Mouse (Mus musculus): ENCODE measurements around the gene Dpp7. TPM values are rescaled to one million over a fixed set of nuclear protein-coding genes. Genes with fewer than 3 reads are reported as not detected.
A peak's percentile ranks its signal among the peaks of the same experiment; 100 is the strongest.

The Dpp7 gene
- polyA plus RNA-seq, 1 experiment: 29.4 TPM

- Histone ChIP-seq H3K4me3 (ENCODE audit: low read depth, low read length) (peak overlapping the region; percentile 90), H3K36me3 (ENCODE audit: control insufficient read depth, insufficient read depth, low read length, poor library complexity, severe bottlenecking) (no peaks in the 10 kb centered on the region), H3K27me3 (ENCODE audit: control insufficient read depth, insufficient read depth, low read length, poor library complexity, severe bottlenecking) (no peaks in the 10 kb centered on the region), H3K9me3 (replicated peaks; ENCODE audit: control insufficient read depth, insufficient read depth, low read length, poor library complexity, severe bottlenecking) (no peaks in the 10 kb centered on the region), H3K27ac (ENCODE audit: insufficient read depth, low read length) (no peak overlapping the region), H3K4me1 (ENCODE audit: control insufficient read depth, insufficient read depth, low read length) (no peaks in the 10 kb centered on the region), H3K9ac (ENCODE audit: low read depth, poor library complexity, severe bottlenecking) (peak overlapping the region; percentile 39)
- TF ChIP-seq EP300 (IDR thresholded peaks at IDR 0.05; ENCODE audit: insufficient read depth, low read depth, low read length) (no peak), POLR2A (IDR thresholded peaks at IDR 0.05; ENCODE audit: insufficient read depth, low read length) (no peak)
These were observed 45.2 kb downstream of the Dpp7 start for GRCm38 (mm10) chr2:25310969-25311368.

GRCm38 (mm10) chr2:25310180-25310579, 46.0 kb downstream of the Dpp7 start:
- no peaks in the 10 kb centered on the region for H3K9me3 ChIP-seq (replicated peaks; ENCODE audit: control insufficient read depth, insufficient read depth, low read length, poor library complexity, severe bottlenecking)
- H3K36me3 ChIP-seq (ENCODE audit: control insufficient read depth, insufficient read depth, low read length, poor library complexity, severe bottlenecking): no peaks in the 10 kb centered on the region
- TF ChIP-seq CTCF (IDR thresholded peaks at IDR 0.05; ENCODE audit: low read depth, low read length) (no peak), POLR2A (IDR thresholded peaks at IDR 0.05; ENCODE audit: insufficient read depth, low read length) (no peak), EP300 (IDR thresholded peaks at IDR 0.05; ENCODE audit: insufficient read depth, low read depth, low read length) (no peak)
- H3K4me3 ChIP-seq (ENCODE audit: low read depth, low read length): peak overlapping the region; percentile 51
- no peak overlapping the region for H3K27ac ChIP-seq (ENCODE audit: insufficient read depth, low read length)
- no peak overlapping the region for H3K9ac ChIP-seq (ENCODE audit: low read depth, poor library complexity, severe bottlenecking)
- H3K27me3 ChIP-seq (ENCODE audit: control insufficient read depth, insufficient read depth, low read length, poor library complexity, severe bottlenecking): no peaks in the 10 kb centered on the region
- H3K4me1 ChIP-seq (ENCODE audit: control insufficient read depth, insufficient read depth, low read length): no peaks in the 10 kb centered on the region

GRCm38 (mm10) chr2:25305587-25306359, 50.4 kb downstream of the Dpp7 start:
- Histone ChIP-seq H3K36me3 (ENCODE audit: control insufficient read depth, insufficient read depth, low read length, poor library complexity, severe bottlenecking) (no peaks in the 10 kb centered on the region), H3K4me3 (ENCODE audit: low read depth, low read length) (peak overlapping the region; percentile 54; the same call in 1 of the 2 replicates), H3K9ac (ENCODE audit: low read depth, poor library complexity, severe bottlenecking) (no peak overlapping the region), H3K4me1 (ENCODE audit: control insufficient read depth, insufficient read depth, low read length) (no peaks in the 10 kb centered on the region), H3K27ac (ENCODE audit: insufficient read depth, low read length) (no peak overlapping the region), H3K27me3 (ENCODE audit: control insufficient read depth, insufficient read depth, low read length, poor library complexity, severe bottlenecking) (no peaks in the 10 kb centered on the region), H3K9me3 (replicated peaks; ENCODE audit: control insufficient read depth, insufficient read depth, low read length, poor library complexity, severe bottlenecking) (no peaks in the 10 kb centered on the region)
- TF ChIP-seq EP300 (IDR thresholded peaks at IDR 0.05; ENCODE audit: insufficient read depth, low read depth, low read length) (no peak), CTCF (IDR thresholded peaks at IDR 0.05; ENCODE audit: low read depth, low read length) (no peak), POLR2A (IDR thresholded peaks at IDR 0.05; ENCODE audit: insufficient read depth, low read length) (no peak)

- H3K36me3 ChIP-seq (ENCODE audit: control insufficient read depth, insufficient read depth, low read length, poor library complexity, severe bottlenecking): no peaks in the 10 kb centered on the region
- H3K9me3 ChIP-seq (replicated peaks; ENCODE audit: control insufficient read depth, insufficient read depth, low read length, poor library complexity, severe bottlenecking): no peaks in the 10 kb centered on the region
- H3K4me3 ChIP-seq (ENCODE audit: low read depth, low read length): peak overlapping the region; percentile 54
- TF ChIP-seq CTCF (IDR thresholded peaks at IDR 0.05; ENCODE audit: low read depth, low read length): no peak
- TF ChIP-seq POLR2A (IDR thresholded peaks at IDR 0.05; ENCODE audit: insufficient read depth, low read length): no peak
- no peak for TF ChIP-seq EP300 (IDR thresholded peaks at IDR 0.05; ENCODE audit: insufficient read depth, low read depth, low read length)
- no peaks in the 10 kb centered on the region for H3K27me3 ChIP-seq (ENCODE audit: control insufficient read depth, insufficient read depth, low read length, poor library complexity, severe bottlenecking)
- H3K27ac ChIP-seq (ENCODE audit: insufficient read depth, low read length): no peak overlapping the region
- H3K9ac ChIP-seq (ENCODE audit: low read depth, poor library complexity, severe bottlenecking): no peak overlapping the region
- H3K4me1 ChIP-seq (ENCODE audit: control insufficient read depth, insufficient read depth, low read length): no peaks in the 10 kb centered on the region
These were observed 51.3 kb downstream of the Dpp7 start for GRCm38 (mm10) chr2:25304657-25305541.

- Histone ChIP-seq H3K4me3 (ENCODE audit: low read depth, low read length) (no peak overlapping the region), H3K27me3 (ENCODE audit: control insufficient read depth, insufficient read depth, low read length, poor library complexity, severe bottlenecking) (no peaks in the 10 kb centered on the region), H3K27ac (ENCODE audit: insufficient read depth, low read length) (no peak overlapping the region)
These were observed 52.1 kb downstream of the Dpp7 start for GRCm38 (mm10) chr2:25303931-25304656.

More at GRCm38 (mm10) chr2:25303931-25304656, 52.1 kb downstream of the Dpp7 start:
- no peaks in the 10 kb centered on the region for H3K36me3 ChIP-seq (ENCODE audit: control insufficient read depth, insufficient read depth, low read length, poor library complexity, severe bottlenecking)
- no peak overlapping the region for H3K9ac ChIP-seq (ENCODE audit: low read depth, poor library complexity, severe bottlenecking)
- no peaks in the 10 kb centered on the region for H3K9me3 ChIP-seq (replicated peaks; ENCODE audit: control insufficient read depth, insufficient read depth, low read length, poor library complexity, severe bottlenecking)
- TF ChIP-seq POLR2A (IDR thresholded peaks at IDR 0.05; ENCODE audit: insufficient read depth, low read length) (no peak), CTCF (IDR thresholded peaks at IDR 0.05; ENCODE audit: low read depth, low read length) (no peak), EP300 (IDR thresholded peaks at IDR 0.05; ENCODE audit: insufficient read depth, low read depth, low read length) (no peak)
- no peaks in the 10 kb centered on the region for H3K4me1 ChIP-seq (ENCODE audit: control insufficient read depth, insufficient read depth, low read length)
